Mouse (Mus musculus) right cerebral cortex, postnatal 10 days (tissue): ENCODE measurements around the gene Ube2v1.
A peak's percentile ranks its signal among the peaks of the same experiment; 100 is the strongest.
"Not testable (repeated sequence)": the region's sequence is repeated elsewhere in the genome, so short reads cannot be mapped to it uniquely, and the experiment has no call there.

Experiments
- DNase-seq, 2 experiments: peaks; one replicate each; pipeline ENCODE4 v3.0.0; 2021; ENCODE audit warnings: low spot score in 2 of 2

The Ube2v1 gene

DNA sequence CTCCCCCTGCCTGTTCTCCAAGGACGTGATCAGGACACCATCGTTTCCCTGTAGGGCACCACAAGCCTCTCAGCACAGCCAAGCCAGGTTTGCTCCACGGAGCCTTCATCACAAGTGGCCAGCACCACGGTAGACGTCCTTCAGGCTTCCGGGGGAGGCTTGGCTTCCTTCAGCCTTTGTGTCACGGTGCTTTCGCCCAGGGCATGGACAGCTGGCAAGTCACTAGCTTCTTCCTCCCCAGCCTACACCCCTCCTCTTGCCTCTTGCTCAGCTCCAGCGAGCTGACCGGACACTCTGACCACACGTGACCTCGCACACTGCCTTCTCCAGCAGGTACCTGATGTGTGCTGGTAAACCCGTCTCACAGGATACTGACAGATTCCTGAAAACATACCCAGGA lies 9.5 kb downstream of the Ube2v1 start:
- DNase-seq: no peak

DNA sequence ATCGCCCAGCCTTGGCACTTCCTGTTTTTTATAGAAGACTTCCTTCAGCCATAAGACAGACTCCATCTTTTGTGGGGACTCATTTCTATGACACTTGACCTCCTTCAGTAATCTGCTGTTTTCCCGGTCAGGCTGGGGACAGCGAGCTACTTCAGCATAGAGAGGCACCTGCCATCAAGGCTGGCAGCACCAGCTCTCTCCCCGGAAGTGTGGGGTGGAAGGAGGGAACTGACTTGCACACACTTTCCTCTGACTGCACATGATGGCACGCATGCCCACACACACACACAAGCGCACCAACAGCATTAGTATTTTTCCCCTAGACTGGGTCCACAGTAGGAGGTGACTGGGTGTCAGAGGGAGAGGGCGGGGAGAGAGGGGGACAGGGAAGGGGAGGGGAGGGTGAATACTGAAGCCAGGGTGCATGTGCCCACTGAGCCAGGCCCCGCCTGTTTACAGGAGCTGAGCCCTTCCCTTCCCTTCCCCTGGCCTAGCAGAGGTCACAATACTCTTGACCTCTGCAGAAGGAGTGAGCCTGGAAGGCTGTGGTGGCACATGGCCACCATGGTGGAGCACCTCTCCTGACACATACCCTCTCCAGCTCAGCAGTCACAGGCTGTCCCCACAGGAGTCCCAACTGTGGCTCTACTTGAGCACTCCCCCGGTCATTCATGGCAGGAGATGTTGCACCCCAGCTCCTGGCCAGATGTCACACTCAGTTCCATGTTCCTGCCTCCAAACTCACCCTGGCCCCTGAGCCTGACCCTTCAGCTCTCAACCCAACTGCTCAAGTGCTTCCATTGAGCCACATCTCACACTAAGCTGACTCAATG lies 10.4 kb downstream of the Ube2v1 start:
- DNase-seq: no peak

GRCm38 (mm10) chr2:167617472-167617871 lies 14.4 kb downstream of the Ube2v1 start:
- no peak for DNase-seq

DNA sequence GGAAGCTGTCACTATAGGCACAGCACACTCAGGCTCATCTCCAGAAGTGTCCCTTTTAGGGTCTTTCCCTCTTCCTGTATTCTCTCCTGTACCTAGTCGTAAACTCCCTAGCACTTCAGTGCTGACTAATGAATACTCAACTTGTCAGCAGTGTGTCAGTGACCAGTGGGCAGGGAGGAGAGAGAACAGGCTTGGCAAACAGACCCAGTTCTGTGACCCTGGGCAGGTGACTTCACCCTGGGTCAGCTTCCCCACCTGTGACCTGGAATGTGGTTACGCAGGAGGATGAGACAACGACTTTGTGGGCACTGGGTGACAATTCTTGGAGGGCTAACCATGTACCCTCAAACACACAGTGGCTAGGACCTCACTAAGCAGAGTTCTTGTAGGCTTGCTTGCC lies 14.9 kb downstream of the Ube2v1 start:
- DNase-seq: no peak

DNA sequence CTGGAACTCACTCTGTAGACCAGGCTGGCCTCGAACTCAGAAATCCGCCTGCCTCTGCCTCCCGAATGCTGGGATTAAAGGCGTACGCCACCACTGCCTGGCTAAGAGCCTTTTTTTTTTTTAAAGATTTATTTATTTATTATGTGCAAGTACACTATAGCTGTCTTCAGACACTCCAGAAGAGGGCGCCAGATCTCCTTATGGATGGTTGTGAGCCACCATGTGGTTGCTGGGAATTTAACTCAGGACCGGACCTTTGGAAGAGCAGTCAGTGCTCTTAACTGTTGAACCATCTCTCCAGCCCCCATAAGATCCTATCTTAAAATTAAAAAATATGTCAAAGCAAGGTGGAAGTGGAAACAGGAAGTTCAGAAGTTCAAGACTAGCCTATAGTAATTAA lies 18.6 kb downstream of the Ube2v1 start:
- not testable (repeated sequence) for DNase-seq

DNA sequence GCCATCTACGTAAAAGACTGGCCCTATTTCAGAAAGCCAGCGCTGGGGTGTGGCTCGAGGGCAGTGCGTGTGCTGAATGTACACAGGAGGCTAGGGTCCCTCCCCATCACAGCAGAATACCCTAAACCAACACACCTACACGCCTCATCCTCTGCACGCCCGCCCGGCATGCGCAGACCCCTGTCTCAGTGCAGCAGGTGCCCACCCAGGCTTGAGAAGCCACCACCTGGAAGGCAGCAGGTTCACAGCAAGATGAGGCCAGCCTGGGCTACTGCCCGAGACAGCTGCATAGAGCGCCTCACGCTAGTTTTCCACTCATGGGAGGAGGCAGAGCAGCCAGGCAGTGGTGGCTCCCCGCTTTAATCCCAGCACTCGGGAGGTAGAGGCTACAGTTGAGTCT lies 19.8 kb downstream of the Ube2v1 start:
- DNase-seq: no peak

DNA sequence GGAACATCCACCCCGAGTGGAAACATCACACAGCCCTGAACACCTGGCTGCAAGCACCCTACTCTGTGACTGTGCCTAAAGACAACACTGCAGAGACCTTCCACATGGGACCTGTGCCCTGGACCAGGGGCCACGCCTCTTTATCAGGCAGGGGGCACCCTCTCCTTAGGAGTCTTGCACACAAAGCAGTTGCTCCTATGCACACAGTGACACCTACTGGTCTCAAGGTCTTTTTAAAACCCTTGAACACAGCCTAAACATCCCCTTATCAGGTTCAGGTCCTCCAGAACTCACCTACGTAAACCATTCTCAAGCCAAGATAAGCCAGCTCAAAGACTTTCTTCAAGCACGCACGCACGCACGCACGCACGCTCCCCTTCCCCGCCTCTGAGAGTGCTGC lies 20.6 kb downstream of the Ube2v1 start:
- no peak for DNase-seq

- DNase-seq: no peak
These were observed 25.2 kb downstream of the Ube2v1 start for GRCm38 (mm10) chr2:167606745-167607123.

GRCm38 (mm10) chr2:167605817-167606744 lies 25.8 kb downstream of the Ube2v1 start:
- no peak for DNase-seq

- peak; percentile 86 to 89 for DNase-seq
These were observed 26.6 kb downstream of the Ube2v1 start for GRCm38 (mm10) chr2:167605178-167605794.

DNA sequence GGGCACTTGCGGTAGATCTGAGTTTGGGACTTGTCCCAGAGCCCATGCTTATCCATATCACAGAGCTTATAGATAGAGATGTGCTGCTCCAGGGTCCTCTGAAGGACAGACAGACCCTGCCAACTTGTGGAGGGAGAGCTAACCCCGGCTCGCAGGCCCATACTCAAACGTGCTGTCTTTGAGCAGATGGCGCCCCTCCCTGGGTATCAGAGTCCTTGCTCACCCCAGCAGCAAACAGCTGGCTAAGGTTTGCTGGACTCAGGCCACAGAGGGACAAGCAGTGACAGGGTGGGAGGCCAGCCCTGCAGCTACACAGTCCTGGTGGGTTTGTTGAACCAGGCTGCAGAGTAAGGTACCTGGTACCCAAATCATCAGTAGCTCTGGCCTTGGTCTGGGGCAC lies 28.9 kb downstream of the Ube2v1 start:
- DNase-seq: no peak

DNA sequence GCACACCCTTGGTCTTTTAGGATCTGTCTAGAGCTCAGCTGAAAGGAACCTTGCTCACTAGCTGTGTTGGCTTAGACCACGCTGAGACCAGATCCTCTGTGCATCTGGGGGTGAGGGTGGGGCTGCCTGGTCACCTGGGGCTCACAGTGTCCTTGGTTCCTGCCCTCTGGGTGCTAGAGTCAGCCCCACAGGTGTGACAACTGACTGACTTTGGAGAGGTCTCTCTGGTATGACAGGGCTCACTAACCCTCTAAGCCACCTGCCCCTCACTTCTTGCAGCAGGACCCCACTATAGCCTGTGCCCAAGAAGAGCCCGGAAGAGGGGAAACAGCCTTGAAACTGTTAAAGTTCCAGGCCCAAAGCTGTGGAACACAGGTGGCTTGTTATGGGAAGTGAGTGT lies 29.5 kb downstream of the Ube2v1 start:
- no peak for DNase-seq

DNA sequence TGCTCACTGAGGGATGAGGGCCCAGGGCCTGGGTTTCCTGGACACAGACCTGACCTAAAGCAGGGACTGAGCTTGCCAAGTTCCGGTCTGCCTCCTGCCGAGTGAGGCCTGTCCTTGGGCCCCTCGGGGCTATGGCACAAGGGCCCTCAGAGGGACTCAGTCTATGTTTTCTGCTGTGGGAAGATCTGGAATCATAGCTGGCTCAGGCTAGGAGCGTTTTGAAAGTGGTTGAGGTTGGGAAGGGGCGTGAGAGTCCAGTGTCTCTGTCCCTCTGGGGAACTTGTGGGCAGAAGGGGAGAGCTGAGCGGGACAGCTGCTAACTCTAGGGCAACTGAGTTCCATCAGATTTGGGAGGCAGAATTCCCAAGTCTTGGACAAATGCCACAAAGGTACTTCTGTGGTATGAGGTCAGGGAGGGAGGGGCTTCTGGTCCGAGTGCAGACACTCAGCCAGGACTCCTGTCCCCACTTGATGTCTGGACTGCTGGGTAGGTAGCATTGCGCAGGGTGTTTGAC lies 31.4 kb downstream of the Ube2v1 start:
- DNase-seq: no peak

DNA sequence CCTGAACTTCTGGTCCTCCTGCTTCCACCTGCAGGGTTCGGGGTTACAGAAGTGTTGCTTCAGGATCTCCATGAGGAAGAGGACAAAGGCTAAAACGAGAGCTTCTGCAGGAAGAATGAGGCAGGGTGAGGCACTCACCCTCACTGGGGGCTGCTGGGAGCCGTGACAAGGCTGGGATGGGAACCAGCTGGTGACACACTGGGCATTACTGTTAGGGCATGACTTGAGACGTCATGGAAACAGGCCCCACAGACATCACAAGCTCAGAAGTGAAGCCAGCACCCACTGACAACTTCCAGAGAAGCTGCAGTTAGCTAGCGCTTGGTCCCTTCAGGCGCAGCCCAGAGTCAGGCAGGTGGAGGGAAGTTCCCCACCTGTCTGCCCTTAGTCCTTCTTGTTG lies 32.0 kb downstream of the Ube2v1 start:
- DNase-seq: no peak

- DNase-seq: no peak
These were observed 32.7 kb downstream of the Ube2v1 start for GRCm38 (mm10) chr2:167599195-167599594.

DNA sequence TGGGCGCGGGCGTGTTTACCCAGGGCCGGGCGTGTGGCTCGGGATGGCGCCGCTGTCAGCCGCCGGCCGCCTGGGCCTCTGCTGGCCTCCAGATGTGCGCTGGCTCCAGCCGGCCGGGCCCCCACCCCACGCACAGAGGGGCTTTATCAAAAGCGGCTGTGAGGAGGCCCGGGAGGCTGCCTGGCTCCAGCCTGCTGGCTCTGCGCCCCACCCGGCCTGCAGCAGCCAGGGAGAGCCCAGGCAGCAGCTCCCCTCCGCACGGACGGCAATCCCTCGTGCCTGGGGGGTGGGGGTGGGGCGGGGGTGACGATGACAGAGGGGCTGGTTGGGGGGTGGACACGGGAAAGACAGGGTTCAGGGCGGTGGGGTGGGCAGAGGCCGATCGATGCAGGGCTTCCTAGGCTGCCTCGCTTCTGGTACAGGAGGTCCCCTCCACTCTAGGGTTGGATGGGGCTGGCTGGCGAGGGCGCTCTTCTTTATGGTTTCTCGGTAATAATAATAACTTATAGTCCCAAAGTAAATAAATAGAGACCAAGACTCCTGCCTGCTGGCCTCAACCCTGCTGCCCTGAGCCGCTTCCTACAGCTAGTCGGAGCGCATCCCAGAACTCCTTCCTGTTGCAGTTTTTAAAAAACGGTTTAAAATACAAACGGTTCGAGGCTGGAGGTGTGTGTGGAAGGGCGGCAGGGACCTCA lies 34.3 kb downstream of the Ube2v1 start:
- no peak for DNase-seq

DNA sequence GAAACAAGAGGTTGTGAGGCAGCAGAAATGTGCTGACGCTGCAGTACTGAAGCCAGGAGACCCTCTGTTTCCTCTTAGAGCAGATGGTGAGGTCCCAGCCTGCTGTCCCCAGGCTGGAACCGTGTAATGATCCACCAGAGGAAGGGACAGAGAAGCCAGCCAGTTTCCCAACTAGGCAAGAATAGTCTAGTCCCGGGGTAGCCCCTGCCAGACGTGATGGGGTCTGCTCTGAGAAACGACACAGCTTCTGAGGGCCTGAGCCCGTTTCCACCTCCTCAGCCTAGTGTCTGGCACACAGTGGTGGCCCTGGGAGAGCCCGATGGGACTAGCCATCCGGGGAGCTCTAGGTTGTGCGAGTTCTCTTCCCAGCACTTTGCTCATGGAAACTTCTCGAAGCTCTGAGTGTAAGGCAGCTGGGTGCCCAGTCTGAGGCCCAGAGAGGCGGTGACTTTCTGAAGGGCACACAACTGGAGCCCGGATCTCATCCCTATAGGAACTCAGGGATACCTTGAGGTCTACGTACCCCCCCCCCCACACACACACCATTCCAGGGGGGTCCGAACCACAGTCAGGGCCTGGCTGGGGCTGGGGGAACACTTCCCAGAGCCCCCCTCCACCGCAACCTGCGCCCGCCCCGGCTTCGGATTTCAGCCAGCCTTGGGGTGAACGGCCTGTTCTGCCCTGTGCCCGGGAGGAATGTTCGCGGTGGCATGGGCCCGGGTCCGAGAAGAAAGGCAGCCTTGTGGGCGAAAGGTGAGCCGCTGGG lies 35.0 kb downstream of the Ube2v1 start:
- no peak for DNase-seq

DNA sequence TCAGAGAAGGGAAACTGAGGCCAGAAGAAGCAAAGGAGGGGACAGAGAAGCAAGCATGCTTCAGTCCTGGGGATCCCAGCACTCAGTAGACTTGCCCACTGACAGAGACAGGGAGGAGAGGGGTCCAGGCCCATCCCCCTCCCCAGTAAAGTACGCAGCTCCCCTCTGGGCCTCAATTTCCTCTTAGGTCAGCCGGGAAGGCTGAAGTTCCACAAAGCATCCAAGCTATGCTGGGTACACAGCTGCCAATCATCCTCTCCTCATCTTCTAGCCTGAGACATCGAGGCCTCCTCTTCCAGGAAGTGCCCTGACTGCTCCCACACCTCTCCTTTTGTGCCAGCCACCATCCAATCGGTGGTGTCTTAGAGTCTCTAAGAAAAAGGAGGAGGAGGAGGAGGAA lies 35.6 kb downstream of the Ube2v1 start:
- no peak for DNase-seq

GRCm38 (mm10) chr2:167595761-167596171 lies 36.1 kb downstream of the Ube2v1 start:
- no peak for DNase-seq

- DNase-seq: peak; percentile 79 to 84
These were observed 37.4 kb downstream of the Ube2v1 start for GRCm38 (mm10) chr2:167594444-167594934.
